In genomic region chr6:101362268-101362667, GRCm38 (mm10) we compare ENCODE assay signal across 23 mouse cellular contexts. TPM values are rescaled to one million over a fixed set of nuclear protein-coding genes. Genes with fewer than 3 reads are reported as not detected.
DNase-seq lines count a peak whose midpoint lies in the region; ATAC-seq and TF ChIP-seq lines count a peak whose summit lies in the region.
"Had no signal": no experiment of that assay in that cellular context is flagged by ENCODE, and none has a peak within 500 bp of the region (broad histone marks: within the 10 kb centered on the region; RNA-seq: fewer than 3 reads in every experiment).

No protein-coding gene starts in this region.

- no peak for TF ChIP-seq CTCF in lung, postnatal 0 days (IDR thresholded peaks at IDR 0.05)

- ATAC-seq in hindbrain, embryonic 11.5 days (ENCODE audit: low FRiP score), result 0 out of 2 replicates have a peak, but pooled peaks have one; percentile 22
- 0 out of 2 replicates have a peak, but pooled peaks have one; percentile 6 for ATAC-seq in lung, postnatal 0 days
- ATAC-seq in forebrain, embryonic 14.5 days, result no peak
- ATAC-seq: forebrain, embryonic 13.5 days; inflammation-experienced regulatory T-cells, adult 6 months; midbrain, embryonic 16.5 days had no signal

- no peak overlapping the region for H3K9ac ChIP-seq in hindbrain, embryonic 11.5 days (ENCODE audit: low read depth, low read length)
- no peak overlapping the region for H3K9ac ChIP-seq in lung, postnatal 0 days (replicated peaks; ENCODE audit: low read depth)
- H3K9ac ChIP-seq in forebrain, embryonic 14.5 days (ENCODE audit: low read length), result no peak overlapping the region
- H3K9ac ChIP-seq: embryonic facial prominence, embryonic 12.5 days; forebrain, embryonic 13.5 days; hindbrain, embryonic 14.5 days; limb, embryonic 15.5 days; liver, embryonic 15.5 days had no signal

- peak overlapping the region; percentile 52; the same call in 1 of the 2 replicates for H3K27ac ChIP-seq in heart, embryonic 10.5 days
- H3K27ac ChIP-seq in hindbrain, embryonic 11.5 days (ENCODE audit: low read depth, low read length), result no peak overlapping the region
- H3K27ac ChIP-seq in hindbrain, embryonic 10.5 days, result no peak overlapping the region
- H3K27ac ChIP-seq in lung, postnatal 0 days (ENCODE audit: low read length), result 0 out of 2 replicates have a peak overlapping the region, but pooled peaks have one; percentile 34
- no peak overlapping the region for H3K27ac ChIP-seq in forebrain, embryonic 14.5 days (ENCODE audit: low read depth, low read length)
- H3K27ac ChIP-seq: embryonic facial prominence, embryonic 12.5 days; forebrain, embryonic 13.5 days; gastrocnemius, adult 2 months; hindbrain, embryonic 14.5 days; limb, embryonic 15.5 days; liver, embryonic 15.5 days; midbrain, embryonic 10.5 days had no signal

- DNase-seq in heart, embryonic 10.5 days (ENCODE audit: low spot score), result no peak
- DNase-seq in heart, adult 9 months (ENCODE audit: low spot score in 2 of 2), result no peak
- DNase-seq in hindbrain, embryonic 11.5 days (ENCODE audit: low spot score), result no peak
- no peak for DNase-seq in hindbrain, embryonic 10.5 days (ENCODE audit: low spot score)
- DNase-seq in lung, postnatal 0 days (ENCODE audit: low spot score), result peak; percentile 39
- no peak for DNase-seq in lung, postnatal 25 days (ENCODE audit: low spot score)
- no peak for DNase-seq in forebrain, embryonic 14.5 days (ENCODE audit: low spot score)
- DNase-seq: adrenal gland, adult 2 months; cerebellum, adult 11-12 months; cerebellum, postnatal 10 days; gastrocnemius, adult 2 months; kidney, adult 18-20 months; kidney, postnatal 4 days; thymus, postnatal 14 days had no signal

- whole genome bisulfite sequencing in heart, embryonic 10.5 days, result 54% methylated on average over 4 of the region's 4 CpGs
- WGBS in hindbrain, embryonic 11.5 days, result 49% methylated on average over 4 of the region's 4 CpGs
- 62% methylated on average over 4 of the region's 4 CpGs for WGBS in hindbrain, embryonic 10.5 days
- WGBS in lung, postnatal 0 days, result 52% methylated on average over 4 of the region's 4 CpGs
- WGBS in forebrain, embryonic 14.5 days, result 81% methylated on average over 4 of the region's 4 CpGs

- no peaks in the 10 kb centered on the region for H3K9me3 ChIP-seq in heart, embryonic 10.5 days
- no peaks in the 10 kb centered on the region for H3K9me3 ChIP-seq in hindbrain, embryonic 11.5 days (ENCODE audit: control insufficient read depth, low read length)
- H3K9me3 ChIP-seq in hindbrain, embryonic 10.5 days, result no peaks in the 10 kb centered on the region
- no peaks in the 10 kb centered on the region for H3K9me3 ChIP-seq in lung, postnatal 0 days (ENCODE audit: low read length)
- H3K9me3 ChIP-seq in forebrain, embryonic 14.5 days (replicated peaks; ENCODE audit: control insufficient read depth, low read length), result no peaks in the 10 kb centered on the region
- H3K9me3 ChIP-seq: embryonic facial prominence, embryonic 12.5 days; forebrain, embryonic 13.5 days; limb, embryonic 15.5 days; liver, embryonic 15.5 days; midbrain, embryonic 10.5 days had no signal

- H3K36me3 ChIP-seq in heart, embryonic 10.5 days, result peaks cover 6% of the 10 kb centered on the region
- no peaks in the 10 kb centered on the region for H3K36me3 ChIP-seq in hindbrain, embryonic 11.5 days (ENCODE audit: control insufficient read depth, insufficient read depth, low read length)
- H3K36me3 ChIP-seq in hindbrain, embryonic 10.5 days, result peaks cover 8% of the 10 kb centered on the region
- H3K36me3 ChIP-seq in lung, postnatal 0 days (ENCODE audit: insufficient read depth, low read length), result no peaks in the 10 kb centered on the region
- no peaks in the 10 kb centered on the region for H3K36me3 ChIP-seq in forebrain, embryonic 14.5 days (ENCODE audit: control insufficient read depth, insufficient read depth, low read length)
- H3K36me3 ChIP-seq: liver, embryonic 15.5 days had no signal

- H3K4me1 ChIP-seq in heart, embryonic 10.5 days, result peaks cover 69% of the 10 kb centered on the region
- H3K4me1 ChIP-seq in hindbrain, embryonic 11.5 days (replicated peaks; ENCODE audit: control insufficient read depth, insufficient read depth, low read length), result no peaks in the 10 kb centered on the region
- peaks cover 36% of the 10 kb centered on the region for H3K4me1 ChIP-seq in hindbrain, embryonic 10.5 days (replicated peaks)
- H3K4me1 ChIP-seq in lung, postnatal 0 days (ENCODE audit: insufficient read depth, low read depth, low read length), result peaks cover 5% of the 10 kb centered on the region; the same call in 1 of the 2 replicates
- peaks cover 7% of the 10 kb centered on the region; the same call in 1 of the 2 replicates for H3K4me1 ChIP-seq in forebrain, embryonic 14.5 days (ENCODE audit: control insufficient read depth, insufficient read depth, low read length)
- H3K4me1 ChIP-seq: liver, embryonic 15.5 days had no signal

- no peaks in the 10 kb centered on the region for H3K27me3 ChIP-seq in heart, embryonic 10.5 days (ENCODE audit: insufficient read depth, poor library complexity, severe bottlenecking)
- no peaks in the 10 kb centered on the region for H3K27me3 ChIP-seq in hindbrain, embryonic 11.5 days (ENCODE audit: control insufficient read depth, insufficient read depth, low read length)
- no peaks in the 10 kb centered on the region for H3K27me3 ChIP-seq in hindbrain, embryonic 10.5 days (ENCODE audit: insufficient read depth, poor library complexity, severe bottlenecking)
- no peaks in the 10 kb centered on the region for H3K27me3 ChIP-seq in lung, postnatal 0 days (replicated peaks; ENCODE audit: insufficient read depth, low read length)
- no peaks in the 10 kb centered on the region for H3K27me3 ChIP-seq in forebrain, embryonic 14.5 days (replicated peaks; ENCODE audit: control insufficient read depth, insufficient read depth, low read length)
- H3K27me3 ChIP-seq: embryonic facial prominence, embryonic 12.5 days; limb, embryonic 15.5 days; liver, embryonic 15.5 days had no signal

- H3K4me3 ChIP-seq in heart, embryonic 10.5 days, result no peak overlapping the region
- H3K4me3 ChIP-seq in hindbrain, embryonic 11.5 days (ENCODE audit: low read depth, low read length), result no peak overlapping the region
- H3K4me3 ChIP-seq in hindbrain, embryonic 10.5 days, result no peak overlapping the region
- no peak overlapping the region for H3K4me3 ChIP-seq in lung, postnatal 0 days (ENCODE audit: low read depth, low read length)
- H3K4me3 ChIP-seq in forebrain, embryonic 14.5 days (ENCODE audit: low read depth, low read length), result no peak overlapping the region
- H3K4me3 ChIP-seq: embryonic facial prominence, embryonic 12.5 days; erythroblast, embryonic 14.5 days; forebrain, embryonic 13.5 days; gastrocnemius, adult 2 months; limb, embryonic 15.5 days; liver, embryonic 15.5 days; midbrain, embryonic 10.5 days had no signal

- no peak overlapping the region for H3K4me2 ChIP-seq in hindbrain, embryonic 11.5 days (replicated peaks; ENCODE audit: low read depth, low read length)
- H3K4me2 ChIP-seq in lung, postnatal 0 days (replicated peaks; ENCODE audit: low read depth, low read length), result no peak overlapping the region
- no peak overlapping the region for H3K4me2 ChIP-seq in forebrain, embryonic 14.5 days (ENCODE audit: low read length)
- H3K4me2 ChIP-seq: embryonic facial prominence, embryonic 12.5 days; forebrain, embryonic 13.5 days; hindbrain, embryonic 14.5 days; limb, embryonic 15.5 days; liver, embryonic 15.5 days had no signal

- 0 out of 2 replicates have a peak, but pooled peaks have one; percentile 3 for TF ChIP-seq EP300 in lung, postnatal 0 days (IDR thresholded peaks at IDR 0.05)

RNA-seq across cellular contexts. Expression of gene Pdzrn3, which starts 15.4 kb away (rescaled TPM):
- 8.9 and 9.0 TPM in 2 replicates for polyA plus RNA-seq in heart, embryonic 10.5 days (2016; fragmentation: Nextera tagmentation; extraction: Ambion mirVana)
- polyA plus RNA-seq in hindbrain, embryonic 11.5 days (2014; fragmentation: Nextera tagmentation; extraction: Ambion mirVana), result 20.5 and 23.9 TPM in 2 replicates
- polyA plus RNA-seq in hindbrain, embryonic 10.5 days (2016; fragmentation: Nextera tagmentation; extraction: Ambion mirVana), result 6.7 and 13.2 TPM in 2 replicates
- polyA plus RNA-seq in lung, postnatal 0 days (2015; fragmentation: Nextera tagmentation; extraction: Ambion mirVana), result 5.9 and 7.4 TPM in 2 replicates
- polyA plus RNA-seq in forebrain, embryonic 14.5 days (2014; fragmentation: Nextera tagmentation; extraction: Ambion mirVana), result 16.5 and 17.0 TPM in 2 replicates
- polyA plus RNA-seq: erythroblast, embryonic 14.5 days; inflammation-experienced regulatory T-cells, adult 6 months had no signal

Comparison
In these comparisons a context has a peak if more than half of its experiments do, and no peak if none do; other contexts are left out.
1. H3K27ac ChIP-seq: peak in heart, embryonic 10.5 days (single experiment) and lung, postnatal 0 days (single experiment); none in hindbrain, embryonic 11.5 days (single experiment), hindbrain, embryonic 10.5 days (single experiment) and forebrain, embryonic 14.5 days (single experiment).